Mouse (Mus musculus) G1E (cell line): ENCODE data around the gene Col25a1. TPM values are rescaled to one million over a fixed set of nuclear protein-coding genes. Genes with fewer than 3 reads are reported as not detected.

Source experiments
- ATAC-seq: 2 replicates; pipeline ENCODE4 v1.8.0; 2016; ENCODE audit warnings: mild to moderate bottlenecking; ENCODE audit not compliant: insufficient number of reproducible peaks, poor library complexity, low FRiP score, severe bottlenecking; ENCODE audit errors: extremely low read depth
- DNase-seq: peaks from one replicate; pipeline ENCODE4 v3.0.0; 2012; ENCODE audit warnings: low spot score
- H3K27me3 ChIP-seq: 2 replicates; pipeline ENCODE4 v1.6.1; 2012; ENCODE audit warnings: mild to moderate bottlenecking, low read length, inconsistent platforms; ENCODE audit not compliant: insufficient read depth
- H3K36me3 ChIP-seq: replicated peaks from 2 replicates; pipeline ENCODE3; 2012; ENCODE audit warnings: mild to moderate bottlenecking, inconsistent platforms
- H3K4me1 ChIP-seq: 2 replicates; pipeline ENCODE4 v1.6.1; 2012; ENCODE audit warnings: low read depth, low read length, inconsistent platforms, mixed read lengths; ENCODE audit not compliant: insufficient read depth
- H3K4me3 ChIP-seq: 2 replicates; pipeline ENCODE4 v1.5.1; 2012; ENCODE audit warnings: low read depth, mild to moderate bottlenecking, inconsistent platforms, low read length, moderate library complexity, mixed read lengths
- H3K9me3 ChIP-seq: replicated peaks from 2 replicates; pipeline ENCODE4 v1.6.1; 2012; ENCODE audit warnings: inconsistent platforms
- CTCF ChIP-seq: IDR thresholded peaks from 2 replicates; pipeline ENCODE4 v1.5.1; 2012; ENCODE audit warnings: low read depth, low read length, inconsistent platforms, mixed read lengths
- GATA1 ChIP-seq: IDR thresholded peaks from 2 replicates; pipeline ENCODE4 v1.6.1; 2012; ENCODE audit warnings: borderline replicate concordance, low read length, inconsistent platforms, mixed read lengths
- GATA2 ChIP-seq: IDR thresholded peaks from 2 replicates; pipeline ENCODE4 v1.6.1; 2012; ENCODE audit warnings: low read depth, low read length, inconsistent platforms, borderline replicate concordance
- POLR2AphosphoS5 ChIP-seq: IDR thresholded peaks from 2 replicates; pipeline ENCODE4 v1.6.1; 2012; ENCODE audit warnings: low read depth, low read length, inconsistent platforms; ENCODE audit not compliant: insufficient replicate concordance
- TAL1 ChIP-seq: conservative IDR thresholded peaks from 2 replicates; pipeline ENCODE4 v1.6.1; 2012; ENCODE audit warnings: low read depth, low read length, inconsistent platforms, mixed read lengths
- polyA plus RNA-seq: library from polyadenylated mRNA; stranded (reverse); fragments of >175 nt; gene quantifications from 2 replicates; pipeline ENCODE4 v1.2.3, GENCODE M21; 2012
- total RNA-seq, 2 experiments: library from RNA; stranded (forward) in 1 of 2; stranded (reverse) in 1 of 2; fragments of 200-1000 nt in 1 of 2; fragments of >200 nt in 1 of 2; fragmentation: Nextera tagmentation in 1 of 2; gene quantifications; 2 replicates each; pipeline ENCODE4 v1.2.3; 2014 to 2017

The Col25a1 gene
- total and polyA plus RNA-seq, 3 experiments, result 0.22 TPM; not detected in 2

DNA sequence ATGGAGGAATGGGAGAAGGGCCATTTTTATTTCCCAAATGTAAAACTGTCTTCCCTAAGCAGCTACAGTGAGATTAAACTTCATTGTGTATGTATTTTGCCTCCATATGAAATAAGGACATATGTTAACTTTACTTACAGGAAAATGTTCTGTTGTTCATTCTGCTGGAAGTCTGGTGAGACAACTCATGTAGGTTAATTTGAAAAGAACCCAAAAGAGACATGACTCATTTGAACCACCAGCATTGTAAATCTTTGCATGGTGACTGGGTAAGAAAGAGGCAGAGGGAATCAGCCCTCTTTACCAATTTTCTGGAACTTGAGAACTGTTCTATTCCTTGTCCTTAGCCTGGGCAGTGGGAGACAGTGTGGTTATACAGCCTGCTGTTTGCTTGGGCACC, 5.9 kb downstream of the Col25a1 start:
- Histone ChIP-seq H3K4me3 (no peak overlapping the region), H3K36me3 (no peaks in the 10 kb centered on the region), H3K4me1 (no peaks in the 10 kb centered on the region), H3K27me3 (no peaks in the 10 kb centered on the region), H3K9me3 (peaks cover 27% of the 10 kb centered on the region)
- ATAC-seq (no peak), DNase-seq (no peak)
- TF ChIP-seq TAL1, result no peak
- TF ChIP-seq GATA2, result no peak
- TF ChIP-seq POLR2AphosphoS5, result no peak
- TF ChIP-seq GATA1, result no peak
- no peak for TF ChIP-seq CTCF

DNA sequence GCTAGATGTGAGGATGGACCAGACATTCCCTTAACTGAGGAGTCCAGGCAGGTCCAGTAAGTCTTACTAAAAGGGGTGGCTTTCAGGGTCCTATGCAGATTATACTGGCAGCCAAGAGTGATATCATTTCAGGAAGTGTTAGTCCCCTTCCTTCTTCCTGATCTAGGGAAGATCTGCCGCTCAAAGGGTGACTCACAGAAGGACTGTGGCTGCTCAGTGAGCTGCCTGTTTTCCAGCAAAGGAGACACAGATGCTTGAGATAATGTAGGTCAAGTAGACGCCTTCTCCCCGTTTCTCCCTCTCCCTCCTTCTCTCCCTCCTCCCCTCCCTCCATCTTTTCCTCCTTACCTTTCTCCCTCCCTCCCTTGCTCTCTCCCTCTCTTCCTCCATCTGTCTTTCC, 6.3 kb downstream of the Col25a1 start:
- ATAC-seq, result no peak
- no peaks in the 10 kb centered on the region for H3K27me3 ChIP-seq
- TF ChIP-seq CTCF (no peak), GATA2 (no peak), GATA1 (no peak), TAL1 (no peak), POLR2AphosphoS5 (no peak)

GRCm38 (mm10) chr3:130145874-130146273, 14.6 kb downstream of the Col25a1 start:
- Histone ChIP-seq H3K36me3 (no peaks in the 10 kb centered on the region), H3K4me3 (no peak overlapping the region), H3K27me3 (no peaks in the 10 kb centered on the region), H3K9me3 (peaks cover 34% of the 10 kb centered on the region), H3K4me1 (no peaks in the 10 kb centered on the region)
- DNase-seq (no peak), ATAC-seq (no peak)
- no peak for TF ChIP-seq TAL1
- TF ChIP-seq POLR2AphosphoS5, result no peak
- TF ChIP-seq GATA2, result no peak
- TF ChIP-seq GATA1, result no peak
- TF ChIP-seq CTCF, result no peak

More for the DNA sequence above, 6.3 kb downstream of the Col25a1 start:
- H3K4me1 ChIP-seq, result no peaks in the 10 kb centered on the region
- no peak overlapping the region for H3K4me3 ChIP-seq
- peaks cover 31% of the 10 kb centered on the region for H3K9me3 ChIP-seq
- H3K36me3 ChIP-seq, result no peaks in the 10 kb centered on the region
- no peak for DNase-seq

GRCm38 (mm10) chr3:130147827-130148226, 16.5 kb downstream of the Col25a1 start:
- ATAC-seq (no peak), DNase-seq (no peak)
- peaks cover 28% of the 10 kb centered on the region for H3K9me3 ChIP-seq
- no peak for TF ChIP-seq TAL1
- H3K27me3 ChIP-seq, result no peaks in the 10 kb centered on the region
- H3K36me3 ChIP-seq, result no peaks in the 10 kb centered on the region
- no peak overlapping the region for H3K4me3 ChIP-seq
- no peaks in the 10 kb centered on the region for H3K4me1 ChIP-seq

- Histone ChIP-seq H3K36me3 (no peaks in the 10 kb centered on the region), H3K27me3 (no peaks in the 10 kb centered on the region), H3K4me3 (no peak overlapping the region), H3K9me3 (peaks cover 25% of the 10 kb centered on the region), H3K4me1 (no peaks in the 10 kb centered on the region)
- ATAC-seq, result no peak
- TF ChIP-seq GATA2 (no peak), TAL1 (no peak), POLR2AphosphoS5 (no peak), CTCF (no peak), GATA1 (no peak)
- no peak for DNase-seq
Measured at GRCm38 (mm10) chr3:130149180-130149579, 17.9 kb downstream of the Col25a1 start.

GRCm38 (mm10) chr3:130153117-130153516, 21.8 kb downstream of the Col25a1 start:
- no peak for ATAC-seq
- Histone ChIP-seq H3K9me3 (peaks cover 17% of the 10 kb centered on the region), H3K4me3 (no peak overlapping the region), H3K27me3 (no peaks in the 10 kb centered on the region), H3K4me1 (no peaks in the 10 kb centered on the region), H3K36me3 (no peaks in the 10 kb centered on the region)
- TF ChIP-seq GATA2 (no peak), TAL1 (no peak)
- no peak for DNase-seq

- Histone ChIP-seq H3K36me3 (no peaks in the 10 kb centered on the region), H3K9me3 (peaks cover 14% of the 10 kb centered on the region), H3K27me3 (no peaks in the 10 kb centered on the region), H3K4me3 (no peak overlapping the region), H3K4me1 (no peaks in the 10 kb centered on the region)
- TF ChIP-seq CTCF, result no peak
- no peak for TF ChIP-seq POLR2AphosphoS5
- TF ChIP-seq GATA1, result no peak
- TF ChIP-seq GATA2, result no peak
- TF ChIP-seq TAL1, result no peak
- DNase-seq (no peak), ATAC-seq (no peak)
Measured at GRCm38 (mm10) chr3:130157551-130157950, 26.2 kb downstream of the Col25a1 start.
